Mouse (Mus musculus) hindbrain, embryonic 14.5 days (tissue): ENCODE data around the gene Tnk2. TPM values are rescaled to one million over a fixed set of nuclear protein-coding genes. Genes with fewer than 3 reads are reported as not detected.

Source experiments
- ATAC-seq: fragments of 200-750 bp; cut with Nextera tagmentation; 2 replicates; pipeline ENCODE4 v1.8.0; 2017; ENCODE audit warnings: moderate number of reproducible peaks, mild to moderate bottlenecking, moderate TSS enrichment, moderate library complexity; ENCODE audit not compliant: low FRiP score
- DNase-seq: peaks from one replicate; pipeline ENCODE4 v3.0.0-alpha.2; 2015; ENCODE audit warnings: low spot score
- H3K27ac ChIP-seq: fragments of 300-500 bp; sonication (generic); 2 replicates; pipeline ENCODE4 v1.5.1; 2014; ENCODE audit warnings: mild to moderate bottlenecking, moderate library complexity
- H3K27me3 ChIP-seq: fragments of 300-500 bp; sonication (generic); 2 replicates; pipeline ENCODE4 v1.6.1; 2014; ENCODE audit warnings: mild to moderate bottlenecking, low read length, mixed read lengths; ENCODE audit not compliant: control insufficient read depth, insufficient read depth
- H3K36me3 ChIP-seq: fragments of 300-500 bp; sonication (generic); replicated peaks from 2 replicates; pipeline ENCODE4 v1.6.1; 2014; ENCODE audit not compliant: control insufficient read depth, insufficient read depth
- H3K4me1 ChIP-seq: fragments of 300-500 bp; sonication (generic); replicated peaks from 2 replicates; pipeline ENCODE4 v1.6.1; 2014; ENCODE audit warnings: antibody characterized with exemption, low read length, mixed read lengths; ENCODE audit not compliant: control insufficient read depth, insufficient read depth
- H3K4me2 ChIP-seq: fragments of 300-500 bp; sonication (generic); replicated peaks from 2 replicates; pipeline ENCODE4 v1.6.1; 2014; ENCODE audit warnings: mild to moderate bottlenecking, moderate library complexity
- H3K4me3 ChIP-seq: fragments of 300-500 bp; sonication (generic); replicated peaks from 2 replicates; pipeline ENCODE4 v1.5.1; 2014; ENCODE audit warnings: mild to moderate bottlenecking, low read length
- H3K9ac ChIP-seq: fragments of 300-500 bp; sonication (generic); 2 replicates; pipeline ENCODE4 v1.6.1; 2014
- H3K9me3 ChIP-seq: fragments of 300-500 bp; sonication (generic); 2 replicates; pipeline ENCODE4 v1.6.1; 2016; ENCODE audit warnings: low read length; ENCODE audit not compliant: control insufficient read depth
- WGBS: fragments of 180-500 bp; shearing (Covaris S2); extraction: QIAGEN DNeasy Blood & Tissue Kit; methylation state at CpG from one replicate; pipeline ENCODE4 v1.1.7; 2014; 5-methylcytosine and 5-hydroxymethylcytosine counted together
- polyA plus RNA-seq: library from polyadenylated mRNA; unstranded; fragments of >200 nt; fragmentation: Nextera tagmentation; extraction: Ambion mirVana; gene quantifications from 2 replicates; pipeline ENCODE4 v1.2.1, GENCODE M21; 2014

Tnk2 gene
- polyA plus RNA-seq, 1 experiment from 2014 or later = 20.0 TPM

DNA sequence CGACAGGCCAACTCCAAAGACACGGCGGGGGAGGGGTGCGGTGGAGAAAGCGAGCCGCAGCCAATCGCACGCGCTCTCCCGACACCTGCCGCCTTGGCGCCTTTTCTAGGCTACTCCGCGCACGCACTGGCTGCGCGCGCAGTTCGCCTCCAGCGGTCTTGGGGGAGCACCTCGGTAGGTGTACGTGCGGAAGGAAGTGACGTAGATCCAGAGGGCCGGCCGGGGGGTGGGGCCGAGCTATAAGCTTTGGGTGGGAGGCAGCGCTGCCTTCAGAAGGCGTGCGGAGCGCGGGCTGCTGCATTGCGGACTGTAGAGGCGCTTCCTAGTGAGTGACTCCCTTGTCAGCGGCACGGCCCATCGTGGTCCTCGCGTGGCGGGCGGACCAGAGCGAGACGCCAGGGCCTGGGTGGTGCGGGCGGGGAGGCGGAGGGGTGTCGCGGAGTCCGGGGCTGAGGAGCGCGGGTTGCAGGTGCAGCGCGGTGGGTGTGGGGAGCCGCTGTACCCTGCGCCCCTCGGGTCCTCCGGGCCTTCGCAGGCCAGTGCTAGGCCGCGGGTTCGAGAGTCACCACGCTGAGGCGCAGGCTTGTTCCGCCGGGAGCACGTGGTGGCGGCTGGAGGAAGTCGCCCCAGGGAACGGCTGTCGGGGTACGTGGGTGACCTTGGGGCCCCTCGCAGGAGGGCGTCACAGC, 34.8 kb upstream of the Tnk2 start, which contains the start of gene Tfrc:
Gene Tfrc (plus strand): TSS at position 209 of the 689 bp plus-strand sequence.
- H3K27ac ChIP-seq = peak within 1 kb of the TSS; percentile 89
- H3K9ac ChIP-seq = peak within 1 kb of the TSS; percentile 82
- ATAC-seq (peak; percentile 98), DNase-seq (peak; percentile 100)
- peak within 1 kb of the TSS; percentile 92 for H3K4me3 ChIP-seq
- H3K36me3 ChIP-seq = peaks cover 4% of the 10 kb centered on the region; the same call in 1 of the 2 replicates
- WGBS = under 1% methylated on average over 62 of the region's 73 CpGs
- no peaks in the 10 kb centered on the region for H3K27me3 ChIP-seq
- H3K4me1 ChIP-seq = peaks cover 20% of the 10 kb centered on the region
- no peaks in the 10 kb centered on the region for H3K9me3 ChIP-seq
- H3K4me2 ChIP-seq = peak within 1 kb of the TSS; percentile 73

DNA sequence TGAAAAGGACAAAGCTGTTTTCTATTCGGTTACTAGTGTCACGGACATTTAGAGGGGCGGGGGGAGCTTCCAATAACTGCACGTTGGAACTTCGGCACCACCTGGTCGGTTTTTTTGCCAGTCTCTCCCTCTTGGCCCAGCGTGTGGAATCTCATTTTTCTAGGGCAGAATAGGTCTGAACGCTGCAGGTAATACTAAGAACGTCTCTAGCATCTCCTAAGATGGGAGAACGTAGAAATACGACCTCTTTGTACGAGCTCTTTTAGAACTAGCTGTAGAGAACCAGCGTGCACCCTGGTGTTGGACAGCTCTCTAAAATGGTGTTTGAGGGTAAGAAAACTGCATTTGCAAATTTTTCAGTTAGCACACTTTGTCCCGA, 34.3 kb upstream of the Tnk2 start:
- peak; percentile 42 for DNase-seq
- peak overlapping the region; percentile 73 for H3K4me2 ChIP-seq
- peaks cover 9% of the 10 kb centered on the region; the same call in 1 of the 2 replicates for H3K36me3 ChIP-seq
- no peak for ATAC-seq
- peak overlapping the region; percentile 89 for H3K27ac ChIP-seq
- H3K27me3 ChIP-seq = no peaks in the 10 kb centered on the region
- H3K9ac ChIP-seq = peak overlapping the region; percentile 82
- peak overlapping the region; percentile 92 for H3K4me3 ChIP-seq
- WGBS = 0% methylated on average over 14 of the region's 14 CpGs
- no peaks in the 10 kb centered on the region for H3K9me3 ChIP-seq
- H3K4me1 ChIP-seq = peaks cover 20% of the 10 kb centered on the region

DNA sequence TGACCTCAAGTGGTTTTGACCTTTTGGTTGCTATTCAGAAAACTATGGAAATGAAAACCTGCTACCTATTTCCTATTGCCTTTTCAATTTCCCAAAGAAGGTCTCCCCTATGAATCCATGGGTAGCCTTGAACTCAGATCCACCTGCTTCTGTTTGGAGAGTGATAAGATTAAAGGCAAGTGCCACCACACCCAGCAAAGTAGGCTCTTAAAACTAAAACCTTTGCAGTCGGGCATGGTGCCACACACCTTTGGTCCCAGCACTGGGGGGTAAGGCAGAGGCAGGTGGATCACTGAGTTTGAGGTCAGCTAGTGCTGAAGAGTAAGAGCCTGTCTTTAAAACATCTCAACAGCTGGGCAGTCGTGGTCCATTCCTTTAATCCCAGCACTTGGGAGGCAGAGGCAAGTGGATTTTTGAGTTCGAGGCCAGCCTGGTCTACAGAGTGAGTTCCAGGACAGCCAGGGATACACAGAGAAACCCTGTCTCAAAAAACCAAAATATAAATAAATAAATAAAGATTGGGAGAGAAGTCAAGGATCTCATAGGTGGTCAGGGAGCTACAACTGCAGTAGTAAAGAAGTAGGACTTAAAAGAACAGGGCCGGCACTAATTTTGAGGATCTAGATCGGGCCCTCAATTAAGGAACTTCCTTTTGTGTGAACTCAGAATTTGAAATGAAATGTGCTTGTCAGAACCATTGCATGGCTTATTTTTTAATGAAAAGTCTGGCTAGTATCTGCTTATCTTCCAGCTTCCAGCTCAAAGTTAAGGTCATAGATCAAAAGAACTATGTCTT, 33.0 kb upstream of the Tnk2 start:
- Histone ChIP-seq H3K4me1 (peaks cover 20% of the 10 kb centered on the region), H3K27ac (no peak overlapping the region), H3K36me3 (peaks cover 22% of the 10 kb centered on the region), H3K9ac (peak overlapping the region; percentile 82), H3K27me3 (no peaks in the 10 kb centered on the region), H3K4me2 (peak overlapping the region; percentile 73), H3K9me3 (no peaks in the 10 kb centered on the region), H3K4me3 (peak overlapping the region; percentile 92)
- DNase-seq (no peak), ATAC-seq (no peak)
- WGBS = 79% methylated on average over 5 of the region's 5 CpGs

DNA sequence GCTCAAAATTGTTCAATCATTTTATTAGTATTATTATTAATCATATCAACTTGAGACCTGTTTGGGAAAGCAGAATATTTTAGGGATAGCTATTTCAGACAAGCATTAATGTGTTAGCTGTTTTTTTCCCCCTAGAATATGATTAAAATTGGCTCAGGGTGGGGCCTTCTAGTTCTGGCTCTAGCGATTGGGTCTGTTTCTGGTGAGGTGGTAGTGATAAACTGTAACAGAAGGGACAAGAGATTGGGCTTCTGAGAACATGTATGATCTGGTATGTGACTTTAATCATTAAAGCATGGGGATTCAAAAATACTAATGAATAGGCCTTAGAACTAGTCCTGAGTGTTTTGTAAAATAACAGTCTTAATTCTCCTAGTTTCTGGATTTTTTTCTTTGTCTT, 31.6 kb upstream of the Tnk2 start:
- WGBS = 89% methylated on average over 1 of the region's 1 CpGs
- DNase-seq (no peak), ATAC-seq (no peak)
- H3K4me3 ChIP-seq = no peak overlapping the region
- no peak overlapping the region for H3K9ac ChIP-seq
- H3K27me3 ChIP-seq = no peaks in the 10 kb centered on the region
- peaks cover 36% of the 10 kb centered on the region for H3K36me3 ChIP-seq
- H3K9me3 ChIP-seq = no peaks in the 10 kb centered on the region
- H3K27ac ChIP-seq = no peak overlapping the region
- peaks cover 20% of the 10 kb centered on the region for H3K4me1 ChIP-seq
- H3K4me2 ChIP-seq = no peak overlapping the region

DNA sequence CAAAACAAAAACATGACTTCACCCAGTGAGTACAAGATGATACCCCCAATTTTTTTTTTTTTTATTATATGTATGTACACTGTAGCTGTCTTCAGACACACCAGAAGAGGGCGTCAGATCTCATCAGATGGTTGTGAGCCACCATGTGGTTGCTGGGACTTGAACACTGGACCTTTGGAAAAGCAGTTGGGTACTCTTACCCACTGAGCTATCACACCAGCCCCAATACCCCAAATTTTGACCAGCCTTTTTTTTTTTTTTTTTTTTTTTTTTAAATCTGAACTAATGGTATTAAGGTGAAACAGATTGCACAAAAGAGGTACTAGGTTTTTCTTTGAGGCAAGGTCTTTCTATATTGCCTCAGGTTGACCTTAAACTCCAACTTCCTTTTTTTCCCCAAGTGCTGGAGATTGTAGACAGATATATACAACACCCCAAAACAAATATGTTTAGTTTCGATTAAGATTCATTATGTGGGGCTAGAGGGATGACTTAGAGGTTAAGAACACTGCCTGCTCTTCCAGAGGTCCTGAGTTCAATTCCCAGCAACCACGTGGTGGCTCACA, 30.3 kb upstream of the Tnk2 start:
- peaks cover 46% of the 10 kb centered on the region for H3K36me3 ChIP-seq
- no peaks in the 10 kb centered on the region for H3K27me3 ChIP-seq
- no peaks in the 10 kb centered on the region for H3K9me3 ChIP-seq
- DNase-seq (no peak), ATAC-seq (no peak)
- no peak overlapping the region for H3K4me2 ChIP-seq
- peaks cover 20% of the 10 kb centered on the region for H3K4me1 ChIP-seq
- 93% methylated on average over 3 of the region's 3 CpGs for WGBS
- no peak overlapping the region for H3K9ac ChIP-seq
- H3K4me3 ChIP-seq = no peak overlapping the region
- H3K27ac ChIP-seq = no peak overlapping the region

DNA sequence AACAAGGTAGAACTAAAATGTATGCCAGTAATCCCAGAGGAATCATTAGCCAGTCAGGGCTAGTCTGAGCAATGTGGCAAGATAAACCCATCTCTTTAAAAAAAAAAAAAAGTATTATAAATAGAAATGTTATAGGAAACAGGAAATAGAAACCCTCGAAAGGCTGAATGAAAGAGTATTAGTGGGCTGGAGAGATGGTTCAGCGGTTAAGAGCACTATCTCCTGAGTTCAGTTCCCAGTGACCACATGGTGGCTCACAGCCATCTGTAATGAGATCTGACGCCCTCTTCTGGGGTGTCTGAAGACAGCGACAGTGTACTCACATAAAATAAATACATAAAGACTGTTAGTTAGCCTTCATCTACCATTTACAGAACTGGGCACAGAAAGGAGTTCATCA, 29.6 kb upstream of the Tnk2 start:
- ATAC-seq (no peak), DNase-seq (no peak)
- Histone ChIP-seq H3K27me3 (no peaks in the 10 kb centered on the region), H3K9ac (no peak overlapping the region), H3K4me1 (peaks cover 20% of the 10 kb centered on the region), H3K36me3 (peaks cover 53% of the 10 kb centered on the region), H3K9me3 (no peaks in the 10 kb centered on the region), H3K4me2 (no peak overlapping the region), H3K4me3 (no peak overlapping the region), H3K27ac (no peak overlapping the region)
- 69% methylated on average over 4 of the region's 4 CpGs for WGBS

DNA sequence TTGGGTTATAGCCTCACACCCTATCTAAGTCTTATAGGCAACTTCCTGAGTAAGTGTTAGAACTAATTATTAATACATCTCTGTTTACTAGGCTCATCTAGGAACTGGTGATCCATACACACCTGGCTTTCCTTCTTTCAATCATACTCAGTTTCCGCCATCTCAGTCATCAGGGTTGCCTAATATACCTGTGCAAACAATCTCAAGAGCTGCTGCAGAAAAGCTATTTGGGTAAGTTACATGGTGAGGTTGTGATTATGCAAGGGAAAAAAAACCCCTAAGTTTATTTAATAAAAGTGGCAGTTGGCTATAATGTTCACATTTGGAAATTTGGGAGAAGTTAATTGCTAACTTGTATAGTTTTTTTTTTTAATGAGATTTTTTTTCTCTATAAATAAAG, 24.7 kb upstream of the Tnk2 start:
- Histone ChIP-seq H3K9ac (no peak overlapping the region), H3K27ac (no peak overlapping the region), H3K9me3 (no peaks in the 10 kb centered on the region), H3K4me1 (no peaks in the 10 kb centered on the region), H3K4me2 (no peak overlapping the region), H3K4me3 (no peak overlapping the region), H3K36me3 (peaks cover 93% of the 10 kb centered on the region), H3K27me3 (no peaks in the 10 kb centered on the region)
- ATAC-seq (no peak), DNase-seq (no peak)
- WGBS = 98% methylated on average over 1 of the region's 1 CpGs

DNA sequence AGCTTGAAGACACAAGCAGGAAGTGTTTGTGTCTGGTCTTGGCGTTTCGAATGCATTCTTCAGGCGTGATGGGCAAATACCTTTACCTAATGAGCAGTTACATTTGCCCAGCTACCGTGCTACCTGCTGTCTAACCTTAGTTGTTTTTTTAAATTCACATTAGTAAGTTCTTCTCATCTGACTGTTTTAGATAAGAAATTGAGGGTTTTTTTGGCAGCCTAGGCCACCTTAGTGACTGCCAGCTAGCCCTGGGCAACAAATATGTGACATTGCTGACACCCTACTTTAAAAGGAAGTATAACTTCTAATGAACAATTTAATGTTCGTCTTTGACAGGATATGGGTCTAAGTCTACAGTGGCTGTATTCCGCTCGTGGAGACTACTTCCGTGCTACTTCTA, 15.5 kb upstream of the Tnk2 start:
- no peak overlapping the region for H3K27ac ChIP-seq
- H3K4me3 ChIP-seq = no peak overlapping the region
- peaks cover 96% of the 10 kb centered on the region for H3K36me3 ChIP-seq
- DNase-seq (no peak), ATAC-seq (no peak)
- no peak overlapping the region for H3K9ac ChIP-seq
- H3K9me3 ChIP-seq = no peaks in the 10 kb centered on the region
- WGBS = 96% methylated on average over 8 of the region's 8 CpGs
- H3K27me3 ChIP-seq = no peaks in the 10 kb centered on the region
- H3K4me1 ChIP-seq = no peaks in the 10 kb centered on the region
- no peak overlapping the region for H3K4me2 ChIP-seq

DNA sequence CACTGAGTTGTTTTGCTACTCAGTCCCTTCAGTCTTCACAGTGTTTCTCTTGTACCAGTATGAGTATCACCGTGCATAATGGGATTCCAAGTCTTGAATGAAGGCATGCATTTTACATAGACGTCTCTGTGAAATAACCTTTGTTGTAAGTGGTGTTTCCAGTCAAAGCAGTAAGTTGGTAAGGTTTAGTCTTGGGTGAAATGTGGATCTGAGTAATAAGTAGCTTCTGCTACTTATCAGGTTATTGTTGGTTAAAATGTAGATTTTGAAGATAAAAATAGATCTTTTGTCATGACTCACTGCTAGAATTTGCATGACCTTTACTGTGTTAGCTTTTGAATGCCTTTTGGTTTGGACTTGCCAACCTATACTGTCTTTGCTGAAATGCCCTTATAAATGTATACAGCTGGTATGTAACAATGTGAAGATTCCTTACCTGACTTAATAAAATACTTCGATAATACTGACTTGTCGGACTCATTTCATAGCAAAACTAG, 11.3 kb upstream of the Tnk2 start:
- no peak overlapping the region for H3K9ac ChIP-seq
- 87% methylated on average over 4 of the region's 4 CpGs for WGBS
- DNase-seq = no peak
- H3K36me3 ChIP-seq = peaks cover 56% of the 10 kb centered on the region
- no peaks in the 10 kb centered on the region for H3K4me1 ChIP-seq
- no peak overlapping the region for H3K27ac ChIP-seq
- H3K27me3 ChIP-seq = no peaks in the 10 kb centered on the region
- no peak overlapping the region for H3K4me2 ChIP-seq
- H3K9me3 ChIP-seq = no peaks in the 10 kb centered on the region
- no peak for ATAC-seq
- no peak overlapping the region for H3K4me3 ChIP-seq
